Mouse (Mus musculus) cerebellum, adult (tissue): ENCODE measurements around the gene Ntm.

Source experiments
- ATAC-seq: cut with Nextera tagmentation; 2 replicates; pipeline ENCODE4 v1.9.2; 2017; ENCODE audit warnings: mild to moderate bottlenecking, moderate library complexity, mixed read lengths; ENCODE audit not compliant: insufficient number of reproducible peaks, low FRiP score, low TSS enrichment

The Ntm gene

GRCm38 (mm10) chr9:29216528-29216927 lies 746.4 kb downstream of the Ntm start:
- ATAC-seq: no peak

GRCm38 (mm10) chr9:29215796-29216195 lies 747.1 kb downstream of the Ntm start:
- ATAC-seq: peak; percentile 53; the same call in 1 of the 2 replicates

- no peak for ATAC-seq
These were observed 747.7 kb downstream of the Ntm start for GRCm38 (mm10) chr9:29215241-29215640.

- no peak for ATAC-seq
These were observed 753.7 kb downstream of the Ntm start for GRCm38 (mm10) chr9:29209243-29209642.

GRCm38 (mm10) chr9:29208142-29208541 lies 754.8 kb downstream of the Ntm start:
- no peak for ATAC-seq

- no peak for ATAC-seq
These were observed 757.3 kb downstream of the Ntm start for GRCm38 (mm10) chr9:29205680-29206079.

GRCm38 (mm10) chr9:29202196-29202595 lies 760.7 kb downstream of the Ntm start:
- ATAC-seq: no peak

- peak; percentile 77; the same call in 1 of the 2 replicates for ATAC-seq
These were observed 761.5 kb downstream of the Ntm start for GRCm38 (mm10) chr9:29201163-29202053.

- ATAC-seq: no peak
These were observed 765.9 kb downstream of the Ntm start for GRCm38 (mm10) chr9:29197046-29197445.

GRCm38 (mm10) chr9:29194265-29194664 lies 768.7 kb downstream of the Ntm start:
- no peak for ATAC-seq

- ATAC-seq: 0 out of 2 replicates have a peak, but pooled peaks have one; percentile 26
These were observed 779.9 kb downstream of the Ntm start for GRCm38 (mm10) chr9:29183011-29183410.

- no peak for ATAC-seq
These were observed 781.3 kb downstream of the Ntm start for GRCm38 (mm10) chr9:29181661-29182060.

- no peak for ATAC-seq
These were observed 797.2 kb downstream of the Ntm start for GRCm38 (mm10) chr9:29165731-29166130.

- ATAC-seq: no peak
These were observed 801.8 kb downstream of the Ntm start for GRCm38 (mm10) chr9:29161059-29161642.

- ATAC-seq: no peak
These were observed 817.0 kb downstream of the Ntm start for GRCm38 (mm10) chr9:29145901-29146300.

GRCm38 (mm10) chr9:29136039-29136438 lies 826.9 kb downstream of the Ntm start:
- ATAC-seq: no peak

GRCm38 (mm10) chr9:29130717-29131292 lies 832.1 kb downstream of the Ntm start:
- no peak for ATAC-seq

GRCm38 (mm10) chr9:29130316-29130715 lies 832.6 kb downstream of the Ntm start:
- ATAC-seq: no peak

- no peak for ATAC-seq
These were observed 834.5 kb downstream of the Ntm start for GRCm38 (mm10) chr9:29128416-29128815.

- ATAC-seq: no peak
These were observed 838.5 kb downstream of the Ntm start for GRCm38 (mm10) chr9:29124455-29124854.

GRCm38 (mm10) chr9:29123828-29124227 lies 839.1 kb downstream of the Ntm start:
- ATAC-seq: no peak
